Mouse (Mus musculus) lung, embryonic 16.5 days (tissue): ENCODE data around the gene Grb7. TPM values are rescaled to one million over a fixed set of nuclear protein-coding genes. Genes with fewer than 3 reads are reported as not detected.

ENCODE experiments used
- ATAC-seq: fragments of 200-750 bp; cut with Nextera tagmentation; 2 replicates; pipeline ENCODE4 v1.8.0; 2017; ENCODE audit warnings: low read depth, mild to moderate bottlenecking, moderate library complexity
- H3K27ac ChIP-seq: fragments of 300-500 bp; sonication (generic); 2 replicates; pipeline ENCODE4 v1.5.1; 2014; ENCODE audit warnings: mild to moderate bottlenecking, control low read depth, low read length
- H3K27me3 ChIP-seq: fragments of 300-500 bp; sonication (generic); 2 replicates; pipeline ENCODE4 v1.6.1; 2014; ENCODE audit warnings: low read depth, low read length, mixed read lengths; ENCODE audit not compliant: control insufficient read depth, insufficient read depth
- H3K36me3 ChIP-seq: fragments of 300-500 bp; sonication (generic); 2 replicates; pipeline ENCODE4 v1.6.1; 2014; ENCODE audit warnings: low read length; ENCODE audit not compliant: control insufficient read depth, insufficient read depth
- H3K4me1 ChIP-seq: fragments of 300-500 bp; sonication (generic); replicated peaks from 2 replicates; pipeline ENCODE4 v1.6.1; 2014; ENCODE audit warnings: low read length, mixed read lengths; ENCODE audit not compliant: control insufficient read depth, insufficient read depth
- H3K4me2 ChIP-seq: fragments of 300-500 bp; sonication (generic); 2 replicates; pipeline ENCODE4 v1.6.1; 2014; ENCODE audit warnings: low read depth, low read length, control low read depth
- H3K4me3 ChIP-seq: fragments of 300-500 bp; sonication (generic); 2 replicates; pipeline ENCODE4 v1.5.1; 2014; ENCODE audit warnings: mild to moderate bottlenecking, low read length, control low read depth
- H3K9ac ChIP-seq: fragments of 300-500 bp; sonication (generic); 2 replicates; pipeline ENCODE4 v1.6.1; 2014; ENCODE audit warnings: low read length, control low read depth
- H3K9me3 ChIP-seq: fragments of 300-500 bp; sonication (generic); 2 replicates; pipeline ENCODE4 v1.6.1; 2016; ENCODE audit warnings: low read length; ENCODE audit not compliant: control insufficient read depth
- WGBS: fragments of 180-500 bp; shearing (Covaris S2); extraction: QIAGEN DNeasy Blood & Tissue Kit; methylation state at CpG from one replicate; pipeline ENCODE4 v1.1.7; 2014; 5-methylcytosine and 5-hydroxymethylcytosine counted together
- polyA plus RNA-seq: library from polyadenylated mRNA; unstranded; fragments of >200 nt; fragmentation: Nextera tagmentation; extraction: Ambion mirVana; gene quantifications from 2 replicates; pipeline ENCODE4 v1.2.1, GENCODE M21; 2015

The Grb7 gene
- 45.6 and 47.6 TPM in 2 replicates for polyA plus RNA-seq

DNA sequence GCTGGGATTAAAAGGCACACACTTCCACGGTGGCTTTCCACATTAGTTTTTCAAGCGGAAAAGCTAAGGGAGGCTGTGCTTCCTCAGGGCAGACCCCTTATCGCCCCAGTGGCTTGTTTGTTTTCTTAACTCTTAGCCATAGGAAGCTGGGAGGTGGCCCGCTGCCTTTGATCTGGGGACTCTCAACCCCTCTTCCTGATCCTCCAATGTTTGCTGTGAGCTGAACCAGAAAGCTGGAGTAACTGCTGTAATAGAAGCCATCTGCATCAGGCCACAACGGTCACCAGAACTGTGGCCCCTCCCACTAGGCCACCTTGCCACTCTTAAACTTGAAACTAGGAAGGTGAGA lies at the start of gene Grb7:
Gene Grb7, plus strand, starts transcription at position 182 of the 349 bp plus-strand sequence.
- peak within 1 kb of the TSS; percentile 63 for H3K9ac ChIP-seq
- WGBS, result 0% methylated on average over 5 of the region's 5 CpGs

DNA sequence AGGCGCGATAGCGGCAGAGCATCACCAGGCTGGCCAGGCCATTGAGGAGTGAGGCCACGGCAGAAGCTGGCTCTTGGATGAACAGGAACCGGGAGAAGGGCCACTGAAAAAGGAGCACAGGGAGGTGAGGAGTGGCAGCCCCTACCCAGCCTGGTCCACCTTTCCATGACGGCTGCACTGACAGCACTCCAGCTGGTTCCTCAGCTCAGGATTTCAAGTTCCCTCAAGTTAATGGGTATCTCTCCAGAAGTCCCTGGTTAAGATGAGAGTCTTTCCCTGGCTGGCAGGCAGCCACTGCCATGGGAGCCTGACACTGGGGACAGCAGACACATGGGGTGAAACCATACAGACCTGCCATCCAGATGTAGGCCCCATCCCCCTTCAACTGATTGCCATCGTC lies 48.2 kb upstream of the Grb7 start:
- WGBS, result 86% methylated on average over 7 of the region's 7 CpGs
- Histone ChIP-seq H3K36me3 (no peaks in the 10 kb centered on the region), H3K27me3 (no peaks in the 10 kb centered on the region), H3K4me1 (peaks cover 33% of the 10 kb centered on the region), H3K4me3 (no peak overlapping the region), H3K9ac (no peak overlapping the region), H3K9me3 (no peaks in the 10 kb centered on the region), H3K4me2 (no peak overlapping the region), H3K27ac (no peak overlapping the region)
- ATAC-seq, result no peak

More for the DNA sequence above, at the start of gene Grb7:
- peak within 1 kb of the TSS; percentile 48 for H3K4me3 ChIP-seq
- H3K9me3 ChIP-seq, result no peaks in the 10 kb centered on the region
- no peaks in the 10 kb centered on the region for H3K36me3 ChIP-seq
- 0 out of 2 replicates have a peak, but pooled peaks have one; percentile 10 for ATAC-seq
- peak within 1 kb of the TSS; percentile 54 for H3K4me2 ChIP-seq
- H3K4me1 ChIP-seq, result peaks cover 12% of the 10 kb centered on the region
- peak within 1 kb of the TSS; percentile 86 for H3K27ac ChIP-seq
- peaks cover 8% of the 10 kb centered on the region for H3K27me3 ChIP-seq

DNA sequence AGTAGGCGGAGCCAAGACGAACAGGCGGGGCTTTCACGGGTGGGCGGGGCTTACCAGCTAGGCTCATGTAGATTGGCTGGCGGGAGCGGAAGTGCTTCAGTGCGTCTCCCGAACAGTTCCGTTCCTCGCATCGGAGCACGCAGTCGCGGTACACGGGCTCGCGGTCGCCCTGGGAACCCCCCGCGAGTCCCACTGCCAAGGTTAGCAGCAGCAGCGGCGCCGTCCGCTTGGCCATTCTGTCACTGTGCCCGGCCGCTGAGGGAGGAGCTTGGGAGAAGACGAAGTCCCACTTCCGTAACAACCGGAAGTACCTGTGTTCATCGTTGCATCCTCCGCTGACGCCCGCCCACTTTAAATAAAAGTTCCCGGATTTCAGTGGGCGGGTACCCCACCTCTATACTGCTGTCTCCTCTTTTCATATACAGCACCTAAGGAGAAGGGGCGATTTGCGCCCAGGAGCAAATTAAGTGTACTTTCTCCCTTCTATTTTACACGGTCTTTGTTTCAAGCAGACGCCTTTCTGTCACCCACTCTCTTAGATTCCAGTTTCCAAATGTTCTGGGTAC lies 46.0 kb upstream of the Grb7 start, which contains the start of gene Pgap3:
Gene Pgap3, minus strand, starts transcription at position 330 of the 566 bp plus-strand sequence.
- H3K27me3 ChIP-seq, result no peaks in the 10 kb centered on the region
- ATAC-seq, result peak; percentile 93
- H3K9ac ChIP-seq, result peak within 1 kb of the TSS; percentile 87
- H3K4me3 ChIP-seq, result peak within 1 kb of the TSS; percentile 72
- H3K4me1 ChIP-seq, result peaks cover 11% of the 10 kb centered on the region
- H3K4me2 ChIP-seq, result peak within 1 kb of the TSS; percentile 81
- H3K9me3 ChIP-seq, result no peaks in the 10 kb centered on the region
- no peaks in the 10 kb centered on the region for H3K36me3 ChIP-seq
- under 1% methylated on average over 40 of the region's 40 CpGs for WGBS
- peak within 1 kb of the TSS; percentile 98 for H3K27ac ChIP-seq

DNA sequence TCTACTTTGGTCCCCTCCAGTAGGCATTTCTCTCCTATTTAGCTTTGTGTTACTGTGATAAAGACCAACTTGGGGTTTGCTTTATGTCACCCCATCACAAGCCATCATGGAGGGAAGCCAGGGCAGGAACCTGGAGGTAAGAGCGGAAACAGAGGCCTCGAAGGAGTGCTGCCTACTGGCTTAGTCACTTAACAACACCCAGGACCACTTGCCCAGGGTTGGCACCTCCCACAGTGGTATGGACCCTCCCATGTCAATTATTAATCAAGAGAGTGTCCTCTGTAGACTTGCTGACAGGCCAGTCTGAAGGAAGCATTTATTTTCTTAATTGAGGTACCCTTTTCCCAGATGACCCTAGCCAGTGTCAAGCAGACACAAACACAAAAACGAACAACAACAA lies 45.4 kb upstream of the Grb7 start:
- peak overlapping the region; percentile 72 for H3K4me3 ChIP-seq
- H3K4me1 ChIP-seq, result peaks cover 10% of the 10 kb centered on the region; the same call in 1 of the 2 replicates
- peak overlapping the region; percentile 87 for H3K9ac ChIP-seq
- no peaks in the 10 kb centered on the region for H3K27me3 ChIP-seq
- ATAC-seq, result peak; percentile 42; the same call in 1 of the 2 replicates
- H3K4me2 ChIP-seq, result peak overlapping the region; percentile 81
- H3K36me3 ChIP-seq, result no peaks in the 10 kb centered on the region
- H3K27ac ChIP-seq, result peak overlapping the region; percentile 98
- H3K9me3 ChIP-seq, result no peaks in the 10 kb centered on the region
- WGBS, result 45% methylated on average over 3 of the region's 3 CpGs

DNA sequence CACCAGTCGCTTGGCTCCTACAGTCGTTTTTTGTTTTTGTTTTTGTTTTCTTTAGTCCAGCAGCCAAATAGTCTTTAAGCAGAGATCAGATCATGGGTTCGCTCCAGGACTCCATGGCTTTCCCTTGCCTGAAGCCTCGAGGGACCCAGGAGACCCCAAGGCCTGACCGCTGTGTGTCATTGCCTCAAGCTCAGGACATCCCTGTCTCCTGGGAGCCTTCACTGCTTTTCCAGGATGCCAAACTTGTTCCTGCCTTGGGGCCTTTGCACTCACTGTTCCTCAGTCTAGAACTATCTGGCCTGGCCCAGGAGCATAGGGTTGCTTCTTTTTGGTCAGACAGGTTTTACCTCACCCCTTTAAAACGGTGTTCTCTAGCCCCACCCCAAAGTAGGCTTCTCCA lies 39.6 kb upstream of the Grb7 start:
- no peaks in the 10 kb centered on the region for H3K36me3 ChIP-seq
- H3K4me2 ChIP-seq, result no peak overlapping the region
- H3K9me3 ChIP-seq, result no peaks in the 10 kb centered on the region
- H3K9ac ChIP-seq, result no peak overlapping the region
- no peak overlapping the region for H3K27ac ChIP-seq
- no peak overlapping the region for H3K4me3 ChIP-seq
- peaks cover 13% of the 10 kb centered on the region for H3K4me1 ChIP-seq
- WGBS, result 71% methylated on average over 6 of the region's 6 CpGs
- H3K27me3 ChIP-seq, result no peaks in the 10 kb centered on the region
- ATAC-seq, result no peak

DNA sequence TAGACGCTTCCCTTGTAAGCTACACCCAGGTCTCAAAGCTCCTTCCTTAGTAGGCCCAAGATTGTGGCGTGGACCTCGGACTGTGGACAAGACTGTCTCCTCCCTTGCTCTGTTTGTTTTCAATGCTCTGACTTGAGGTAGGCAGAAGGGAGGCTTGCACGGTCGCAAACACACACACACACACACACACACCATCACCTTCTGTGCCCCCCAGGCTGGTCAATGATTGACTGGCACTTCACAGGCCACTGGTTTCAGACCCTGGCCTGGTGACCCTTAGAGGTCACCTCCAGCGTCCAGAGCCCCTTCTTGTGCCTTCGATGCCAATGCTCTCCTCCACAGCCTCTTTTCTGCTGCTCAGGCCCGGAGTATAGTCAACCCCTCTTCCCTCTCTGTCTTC lies 37.3 kb upstream of the Grb7 start:
- H3K4me2 ChIP-seq, result peak overlapping the region; percentile 48
- peak; percentile 18; the same call in 1 of the 2 replicates for ATAC-seq
- 38% methylated on average over 8 of the region's 8 CpGs for WGBS
- H3K27me3 ChIP-seq, result no peaks in the 10 kb centered on the region
- H3K9ac ChIP-seq, result peak overlapping the region; percentile 4
- no peaks in the 10 kb centered on the region for H3K9me3 ChIP-seq
- peaks cover 23% of the 10 kb centered on the region for H3K4me1 ChIP-seq
- H3K27ac ChIP-seq, result peak overlapping the region; percentile 26
- no peaks in the 10 kb centered on the region for H3K36me3 ChIP-seq
- H3K4me3 ChIP-seq, result 0 out of 2 replicates have a peak overlapping the region, but pooled peaks have one; percentile 10

DNA sequence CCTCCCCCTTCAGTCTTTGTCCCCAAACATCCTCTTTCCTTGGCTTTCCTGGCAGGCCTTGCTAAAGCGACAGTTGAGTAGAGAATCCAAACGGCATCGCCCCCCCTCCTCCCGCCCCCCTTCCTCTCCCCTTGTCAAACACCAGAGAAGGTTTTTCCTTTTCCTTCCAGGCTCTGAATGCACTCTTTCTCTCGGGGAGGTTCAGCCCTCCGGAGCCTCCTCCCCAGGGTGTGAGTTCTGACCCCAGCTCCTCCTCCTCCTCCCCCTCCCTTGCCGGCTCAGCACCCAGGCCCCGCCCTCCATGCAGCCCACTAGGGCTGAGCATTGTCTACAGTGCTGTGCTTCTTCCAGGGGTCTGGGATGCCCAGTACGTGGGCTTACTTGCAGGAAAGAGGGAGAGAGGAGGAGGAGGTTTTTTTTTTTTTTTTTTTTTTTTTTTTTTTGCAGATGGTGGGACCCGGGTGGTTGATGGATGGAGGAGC lies 36.8 kb upstream of the Grb7 start:
- peak overlapping the region; percentile 4 for H3K9ac ChIP-seq
- no peaks in the 10 kb centered on the region for H3K9me3 ChIP-seq
- H3K27me3 ChIP-seq, result no peaks in the 10 kb centered on the region
- H3K36me3 ChIP-seq, result no peaks in the 10 kb centered on the region
- 3% methylated on average over 9 of the region's 10 CpGs for WGBS
- peak overlapping the region; percentile 26 for H3K27ac ChIP-seq
- peak; percentile 61 for ATAC-seq
- peak overlapping the region; percentile 48 for H3K4me2 ChIP-seq
- peak overlapping the region; percentile 10; the same call in 1 of the 2 replicates for H3K4me3 ChIP-seq
- peaks cover 27% of the 10 kb centered on the region for H3K4me1 ChIP-seq

DNA sequence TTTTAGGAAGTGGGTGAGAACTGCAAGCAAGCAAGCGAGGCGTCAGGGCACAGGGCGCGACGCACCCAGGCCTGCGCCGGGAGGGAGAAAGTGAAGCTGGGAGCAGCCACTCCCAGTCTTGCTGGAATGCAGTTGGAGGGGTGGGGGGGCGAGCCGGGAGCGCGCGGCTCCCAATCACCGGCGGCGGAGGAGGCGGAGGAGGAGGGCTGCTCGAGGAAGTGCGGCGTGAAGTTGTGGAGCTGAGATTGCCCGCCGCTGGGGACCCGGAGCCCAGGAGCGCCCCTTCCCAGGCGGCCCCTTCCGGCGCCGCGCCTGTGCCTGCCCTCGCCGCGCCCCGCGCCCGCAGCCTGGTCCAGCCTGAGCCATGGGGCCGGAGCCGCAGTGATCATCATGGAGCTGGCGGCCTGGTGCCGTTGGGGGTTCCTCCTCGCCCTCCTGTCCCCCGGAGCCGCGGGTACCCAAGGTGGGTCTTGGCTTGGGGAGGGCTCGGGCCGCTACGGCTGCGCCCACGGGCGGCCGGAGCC lies 33.9 kb upstream of the Grb7 start, which contains the start of gene Erbb2:
Gene Erbb2, plus strand, starts transcription at position 198 of the 524 bp plus-strand sequence.
- ATAC-seq, result peak; percentile 92
- Histone ChIP-seq H3K4me2 (peak within 1 kb of the TSS; percentile 78), H3K9ac (peak within 1 kb of the TSS; percentile 97), H3K36me3 (no peaks in the 10 kb centered on the region), H3K4me1 (peaks cover 35% of the 10 kb centered on the region), H3K27ac (peak within 1 kb of the TSS; percentile 98), H3K27me3 (no peaks in the 10 kb centered on the region), H3K4me3 (peak within 1 kb of the TSS; percentile 93), H3K9me3 (no peaks in the 10 kb centered on the region)
- WGBS, result under 1% methylated on average over 42 of the region's 49 CpGs

DNA sequence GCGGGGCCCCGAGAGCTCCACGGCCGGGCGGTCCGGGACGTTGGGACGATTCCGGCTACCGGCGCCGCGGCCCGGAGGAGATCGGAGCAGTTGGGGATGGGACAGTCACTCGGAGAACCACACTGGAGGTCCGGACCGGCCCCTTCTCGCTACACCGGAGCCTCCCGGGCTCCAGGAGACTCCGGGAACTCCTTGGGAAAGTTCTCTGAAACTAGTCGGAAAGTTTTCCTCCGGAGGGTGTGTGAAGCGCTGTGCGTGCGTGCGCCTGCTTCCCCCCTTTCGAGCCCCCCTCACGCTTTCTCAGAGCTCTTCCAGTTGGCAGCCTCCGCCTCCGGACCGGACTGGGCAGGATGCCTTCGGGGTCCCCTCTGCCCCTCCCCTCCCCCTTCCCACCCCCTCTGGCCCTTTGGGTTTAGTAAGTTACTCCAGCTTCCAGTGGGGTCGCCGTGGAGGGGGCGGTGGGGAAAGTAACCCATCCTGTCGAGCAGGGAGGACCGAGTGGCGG lies 33.3 kb upstream of the Grb7 start:
- peaks cover 36% of the 10 kb centered on the region for H3K4me1 ChIP-seq
- H3K4me2 ChIP-seq, result peak overlapping the region; percentile 78
- peak overlapping the region; percentile 98 for H3K27ac ChIP-seq
- H3K4me3 ChIP-seq, result peak overlapping the region; percentile 93
- H3K36me3 ChIP-seq, result no peaks in the 10 kb centered on the region
- H3K27me3 ChIP-seq, result no peaks in the 10 kb centered on the region
- peak; percentile 50 for ATAC-seq
- H3K9ac ChIP-seq, result peak overlapping the region; percentile 97
- WGBS, result under 1% methylated on average over 40 of the region's 40 CpGs
- H3K9me3 ChIP-seq, result no peaks in the 10 kb centered on the region
